Mouse (Mus musculus) stomach, postnatal 0 days (tissue): Measurements from ENCODE around the gene Pick1.

Source experiments
- CTCF ChIP-seq: IDR thresholded peaks from 2 replicates; pipeline ENCODE4 v1.5.1; 2016; ENCODE audit warnings: antibody characterized with exemption, low read depth, mild to moderate bottlenecking, moderate library complexity
- EP300 ChIP-seq: optimal IDR thresholded peaks from 2 replicates; pipeline ENCODE3; 2016; ENCODE audit warnings: antibody characterized with exemption

- TF ChIP-seq CTCF (no peak), EP300 (no peak)
These were observed 58.1 kb downstream of the Pick1 start for GRCm38 (mm10) chr15:79287091-79287490.
